Comparison of ENCODE assay signal across 19 mouse cellular contexts in the genomic region with DNA sequence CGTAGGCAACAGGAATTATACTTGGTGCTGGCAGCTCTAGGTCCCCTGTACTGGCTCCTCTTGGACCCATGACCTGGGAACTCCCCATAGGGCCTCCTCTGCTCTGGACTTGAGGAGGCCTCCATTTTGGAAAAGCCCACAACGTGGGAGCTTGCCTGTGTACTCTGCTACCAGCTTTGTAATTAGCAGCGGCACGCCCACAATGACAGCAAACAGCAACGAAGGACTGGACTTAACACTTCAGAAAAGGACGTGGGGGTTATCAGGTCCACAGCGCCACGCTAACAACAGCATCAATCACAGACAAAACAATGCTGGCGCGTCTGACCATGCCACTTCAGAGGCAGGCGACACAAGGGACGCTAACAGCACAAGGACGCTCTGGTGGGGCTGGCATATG. TPM values are rescaled to one million over a fixed set of nuclear protein-coding genes. Genes with fewer than 3 reads are reported as not detected.
DNase-seq lines count a peak whose midpoint lies in the region; ATAC-seq and TF ChIP-seq lines count a peak whose summit lies in the region.
"Had no signal": no experiment of that assay in that cellular context is flagged by ENCODE, and none has a peak within 500 bp of the region (broad histone marks: within the 10 kb centered on the region; RNA-seq: fewer than 3 reads in every experiment).

No protein-coding gene starts in this region.

- DNase-seq in forebrain, postnatal 0 days, result no peak
- no peak for DNase-seq in hindbrain, embryonic 14.5 days (ENCODE audit: low spot score)
- no peak for DNase-seq in hindbrain, embryonic 10.5 days (ENCODE audit: low spot score)
- peak; percentile 18 for DNase-seq in brain, embryonic 14.5 days (ENCODE audit: low read depth)
- DNase-seq in adrenal gland, adult 8-10 months, result no peak
- DNase-seq: kidney, adult 9 months; kidney, postnatal 14 days; liver, embryonic 13.5 days; lung, adult 2 months; lung, postnatal 14 days; right cerebral cortex, postnatal 14 days had no signal

- H3K4me3 ChIP-seq in forebrain, embryonic 12.5 days (replicated peaks), result no peak overlapping the region
- H3K4me3 ChIP-seq in forebrain, postnatal 0 days (ENCODE audit: low read depth, low read length), result no peak overlapping the region
- H3K4me3 ChIP-seq in hindbrain, embryonic 14.5 days (replicated peaks; ENCODE audit: low read length), result no peak overlapping the region
- no peak overlapping the region for H3K4me3 ChIP-seq in hindbrain, embryonic 10.5 days
- no peak overlapping the region for H3K4me3 ChIP-seq in forebrain, embryonic 15.5 days
- H3K4me3 ChIP-seq in liver, embryonic 12.5 days, result no peak overlapping the region
- H3K4me3 ChIP-seq: limb, embryonic 13.5 days; liver, embryonic 13.5 days had no signal

- peaks cover 58% of the 10 kb centered on the region for H3K36me3 ChIP-seq in forebrain, embryonic 12.5 days (replicated peaks)
- H3K36me3 ChIP-seq in forebrain, postnatal 0 days (ENCODE audit: insufficient read depth), result peaks cover 56% of the 10 kb centered on the region
- H3K36me3 ChIP-seq in hindbrain, embryonic 14.5 days (replicated peaks; ENCODE audit: control insufficient read depth, insufficient read depth), result peaks cover 64% of the 10 kb centered on the region
- peaks cover 63% of the 10 kb centered on the region for H3K36me3 ChIP-seq in hindbrain, embryonic 10.5 days
- peaks cover 57% of the 10 kb centered on the region for H3K36me3 ChIP-seq in forebrain, embryonic 15.5 days
- H3K36me3 ChIP-seq in liver, embryonic 12.5 days, result peaks cover 58% of the 10 kb centered on the region

- no peak overlapping the region for H3K9ac ChIP-seq in forebrain, embryonic 12.5 days
- no peak overlapping the region for H3K9ac ChIP-seq in forebrain, postnatal 0 days
- H3K9ac ChIP-seq in hindbrain, embryonic 14.5 days, result no peak overlapping the region
- no peak overlapping the region for H3K9ac ChIP-seq in forebrain, embryonic 15.5 days (replicated peaks)
- H3K9ac ChIP-seq in liver, embryonic 12.5 days, result no peak overlapping the region
- H3K9ac ChIP-seq: limb, embryonic 13.5 days; liver, embryonic 13.5 days had no signal

- TF ChIP-seq POLR2A in brain, embryonic 14.5 days (IDR thresholded peaks at IDR 0.05; ENCODE audit: borderline replicate concordance, extremely low read depth, insufficient read depth, insufficient read length, poor library complexity, severe bottlenecking), result no peak

- H3K4me2 ChIP-seq in forebrain, embryonic 12.5 days, result no peak overlapping the region
- no peak overlapping the region for H3K4me2 ChIP-seq in forebrain, postnatal 0 days (ENCODE audit: low read depth)
- no peak overlapping the region for H3K4me2 ChIP-seq in hindbrain, embryonic 14.5 days (replicated peaks)
- H3K4me2 ChIP-seq in forebrain, embryonic 15.5 days (replicated peaks), result no peak overlapping the region
- no peak overlapping the region for H3K4me2 ChIP-seq in liver, embryonic 12.5 days
- H3K4me2 ChIP-seq: limb, embryonic 13.5 days; liver, embryonic 13.5 days had no signal

- 86% methylated on average over 13 of the region's 13 CpGs for WGBS in forebrain, embryonic 12.5 days
- 79% methylated on average over 13 of the region's 13 CpGs for WGBS in forebrain, postnatal 0 days
- WGBS in hindbrain, embryonic 14.5 days, result 75% methylated on average over 13 of the region's 13 CpGs
- 91% methylated on average over 13 of the region's 13 CpGs for WGBS in hindbrain, embryonic 10.5 days
- 81% methylated on average over 13 of the region's 13 CpGs for WGBS in forebrain, embryonic 15.5 days
- 79% methylated on average over 13 of the region's 13 CpGs for WGBS in liver, embryonic 12.5 days (ENCODE audit: insufficient replicate concordance)

- H3K27ac ChIP-seq in forebrain, embryonic 12.5 days, result peak overlapping the region; percentile 15; the same call in 1 of the 2 replicates
- H3K27ac ChIP-seq in forebrain, postnatal 0 days (ENCODE audit: low read depth, low read length), result no peak overlapping the region
- H3K27ac ChIP-seq in hindbrain, embryonic 14.5 days, result peak overlapping the region; percentile 47; the same call in 1 of the 2 replicates
- no peak overlapping the region; the same call in 1 of the 2 replicates for H3K27ac ChIP-seq in hindbrain, embryonic 10.5 days
- 0 out of 2 replicates have a peak overlapping the region, but pooled peaks have one; percentile 8 for H3K27ac ChIP-seq in forebrain, embryonic 15.5 days (replicated peaks)
- no peak overlapping the region for H3K27ac ChIP-seq in liver, embryonic 12.5 days
- H3K27ac ChIP-seq: limb, embryonic 13.5 days; liver, embryonic 13.5 days had no signal

- no peak for ATAC-seq in forebrain, embryonic 12.5 days (ENCODE audit: low FRiP score)
- ATAC-seq in forebrain, postnatal 0 days, result no peak
- no peak for ATAC-seq in hindbrain, embryonic 14.5 days (ENCODE audit: low FRiP score)
- no peak for ATAC-seq in forebrain, embryonic 15.5 days (replicated peaks)
- ATAC-seq in liver, embryonic 12.5 days, result no peak
- ATAC-seq: CD4-positive, CD25-positive, alpha-beta regulatory T cell, adult 4 months; intestine, embryonic 16.5 days had no signal

- H3K9me3 ChIP-seq in forebrain, embryonic 12.5 days, result no peaks in the 10 kb centered on the region
- no peaks in the 10 kb centered on the region for H3K9me3 ChIP-seq in forebrain, postnatal 0 days (ENCODE audit: low read length)
- no peaks in the 10 kb centered on the region for H3K9me3 ChIP-seq in hindbrain, embryonic 14.5 days (ENCODE audit: control insufficient read depth, low read length)
- no peaks in the 10 kb centered on the region for H3K9me3 ChIP-seq in hindbrain, embryonic 10.5 days
- H3K9me3 ChIP-seq in forebrain, embryonic 15.5 days, result no peaks in the 10 kb centered on the region
- no peaks in the 10 kb centered on the region for H3K9me3 ChIP-seq in liver, embryonic 12.5 days (replicated peaks)
- H3K9me3 ChIP-seq: limb, embryonic 13.5 days; liver, embryonic 13.5 days had no signal

- H3K4me1 ChIP-seq in forebrain, embryonic 12.5 days, result no peaks in the 10 kb centered on the region
- no peaks in the 10 kb centered on the region for H3K4me1 ChIP-seq in forebrain, postnatal 0 days (ENCODE audit: insufficient read depth)
- 0 out of 2 replicates have a peak, but pooled peaks cover 8% of the 10 kb centered on the region for H3K4me1 ChIP-seq in hindbrain, embryonic 14.5 days (replicated peaks; ENCODE audit: control insufficient read depth, insufficient read depth, low read length)
- peaks cover 18% of the 10 kb centered on the region for H3K4me1 ChIP-seq in hindbrain, embryonic 10.5 days (replicated peaks)
- peaks cover 10% of the 10 kb centered on the region; the same call in 1 of the 2 replicates for H3K4me1 ChIP-seq in forebrain, embryonic 15.5 days
- peaks cover 38% of the 10 kb centered on the region for H3K4me1 ChIP-seq in liver, embryonic 12.5 days

- no peak for TF ChIP-seq CTCF in forebrain, postnatal 0 days (IDR thresholded peaks at IDR 0.05; ENCODE audit: low read depth)
- TF ChIP-seq CTCF in brain, embryonic 14.5 days (IDR thresholded peaks at IDR 0.05; ENCODE audit: borderline replicate concordance, extremely low read depth, insufficient read depth, insufficient read length), result no peak

- no peaks in the 10 kb centered on the region for H3K27me3 ChIP-seq in forebrain, embryonic 12.5 days
- H3K27me3 ChIP-seq in forebrain, postnatal 0 days (ENCODE audit: insufficient read depth, low read length), result no peaks in the 10 kb centered on the region
- no peaks in the 10 kb centered on the region for H3K27me3 ChIP-seq in hindbrain, embryonic 14.5 days (ENCODE audit: control insufficient read depth, insufficient read depth, low read length)
- H3K27me3 ChIP-seq in hindbrain, embryonic 10.5 days (ENCODE audit: insufficient read depth, poor library complexity, severe bottlenecking), result no peaks in the 10 kb centered on the region
- H3K27me3 ChIP-seq in forebrain, embryonic 15.5 days, result no peaks in the 10 kb centered on the region
- H3K27me3 ChIP-seq in liver, embryonic 12.5 days (replicated peaks), result peaks cover 23% of the 10 kb centered on the region
- H3K27me3 ChIP-seq: limb, embryonic 13.5 days had no signal

RNA-seq across cellular contexts. Expression of gene Stab1, which starts 2.5 kb away (rescaled TPM):
- 23.1 and 26.1 TPM in 2 replicates for polyA plus RNA-seq in forebrain, embryonic 12.5 days (2016; fragmentation: Nextera tagmentation; extraction: Ambion mirVana)
- total RNA-seq in forebrain, postnatal 0 days (2014; rRNA removed), result 21.9 and 23.3 TPM in 2 replicates
- 7.7 and 11.4 TPM in 2 replicates for polyA plus RNA-seq in forebrain, postnatal 0 days (2015; fragmentation: Nextera tagmentation; extraction: Ambion mirVana)
- polyA plus RNA-seq in hindbrain, embryonic 14.5 days (2014; fragmentation: Nextera tagmentation; extraction: Ambion mirVana), result 17.9 and 27.6 TPM in 2 replicates
- 23.0 and 25.7 TPM in 2 replicates for polyA plus RNA-seq in hindbrain, embryonic 10.5 days (2016; fragmentation: Nextera tagmentation; extraction: Ambion mirVana)
- 28.7 and 35.1 TPM in 2 replicates for polyA plus RNA-seq in brain, embryonic 14.5 days (2012; rRNA removed)
- polyA plus RNA-seq in forebrain, embryonic 15.5 days (2015; fragmentation: Nextera tagmentation; extraction: Ambion mirVana), result 12.9 and 19.0 TPM in 2 replicates
- 100 to 1,000 TPM in 2 of 4 experiments, 10 to 100 TPM in 2; 75.8 to 142 (median 116) TPM for total RNA-seq in adrenal gland, adult 8-10 months (2022)
- polyA plus RNA-seq in liver, embryonic 12.5 days (2016; fragmentation: Nextera tagmentation; extraction: Ambion mirVana), result 27.4 and 28.0 TPM in 2 replicates
- total RNA-seq: common myeloid progenitor, adult 5-6 weeks; hematopoietic stem cell, adult 5-6 weeks had no signal

RNA-seq across cellular contexts. Expression of gene Tnnc1, which starts 37.1 kb away (rescaled TPM):
- polyA plus RNA-seq in forebrain, embryonic 12.5 days (2016; fragmentation: Nextera tagmentation; extraction: Ambion mirVana), result 1.6 and 2.1 TPM in 2 replicates
- 1.2 and 2.4 TPM in 2 replicates for total RNA-seq in forebrain, postnatal 0 days (2014; rRNA removed)
- polyA plus RNA-seq in forebrain, postnatal 0 days (2015; fragmentation: Nextera tagmentation; extraction: Ambion mirVana), result 2.4 and 3.0 TPM in 2 replicates
- polyA plus RNA-seq in hindbrain, embryonic 14.5 days (2014; fragmentation: Nextera tagmentation; extraction: Ambion mirVana), result 2.4 and 3.2 TPM in 2 replicates
- polyA plus RNA-seq in hindbrain, embryonic 10.5 days (2016; fragmentation: Nextera tagmentation; extraction: Ambion mirVana), result 1.5 and 4.3 TPM in 2 replicates
- 4.6 and 6.3 TPM in 2 replicates for polyA plus RNA-seq in brain, embryonic 14.5 days (2012; rRNA removed)
- polyA plus RNA-seq in forebrain, embryonic 15.5 days (2015; fragmentation: Nextera tagmentation; extraction: Ambion mirVana), result 1.7 and 2.2 TPM in 2 replicates
- 1 to 10 TPM; 1.1 to 3.3 (median 1.9) TPM for total RNA-seq in adrenal gland, adult 8-10 months (2022)
- 10.8 and 11.5 TPM in 2 replicates for polyA plus RNA-seq in liver, embryonic 12.5 days (2016; fragmentation: Nextera tagmentation; extraction: Ambion mirVana)
- total RNA-seq: common myeloid progenitor, adult 5-6 weeks; hematopoietic stem cell, adult 5-6 weeks had no signal
- polyA plus RNA-seq: CD4-positive, CD25-positive, alpha-beta regulatory T cell, adult 4 months had no signal

RNA-seq across cellular contexts. Expression of gene Nt5dc2, which starts 40.1 kb away (rescaled TPM):
- 406 and 410 TPM in 2 replicates for polyA plus RNA-seq in forebrain, embryonic 12.5 days (2016; fragmentation: Nextera tagmentation; extraction: Ambion mirVana)
- 65.8 and 80.3 TPM in 2 replicates for total RNA-seq in forebrain, postnatal 0 days (2014; rRNA removed)
- polyA plus RNA-seq in forebrain, postnatal 0 days (2015; fragmentation: Nextera tagmentation; extraction: Ambion mirVana), result 104 and 107 TPM in 2 replicates
- 260 and 277 TPM in 2 replicates for polyA plus RNA-seq in hindbrain, embryonic 14.5 days (2014; fragmentation: Nextera tagmentation; extraction: Ambion mirVana)
- polyA plus RNA-seq in hindbrain, embryonic 10.5 days (2016; fragmentation: Nextera tagmentation; extraction: Ambion mirVana), result 610 and 619 TPM in 2 replicates
- polyA plus RNA-seq in brain, embryonic 14.5 days (2012; rRNA removed), result 369 and 407 TPM in 2 replicates
- polyA plus RNA-seq in forebrain, embryonic 15.5 days (2015; fragmentation: Nextera tagmentation; extraction: Ambion mirVana), result 223 and 240 TPM in 2 replicates
- 10 to 100 TPM; 25.6 to 41.4 (median 36.6) TPM for total RNA-seq in adrenal gland, adult 8-10 months (2022)
- 298 and 306 TPM in 2 replicates for polyA plus RNA-seq in liver, embryonic 12.5 days (2016; fragmentation: Nextera tagmentation; extraction: Ambion mirVana)
- polyA plus RNA-seq: CD4-positive, CD25-positive, alpha-beta regulatory T cell, adult 4 months had no signal

RNA-seq across cellular contexts. Expression of gene Smim4, which starts 42.2 kb away (rescaled TPM):
- 54.6 and 67.9 TPM in 2 replicates for polyA plus RNA-seq in forebrain, embryonic 12.5 days (2016; fragmentation: Nextera tagmentation; extraction: Ambion mirVana)
- total RNA-seq in forebrain, postnatal 0 days (2014; rRNA removed), result 9.9 and 16.6 TPM in 2 replicates
- 49.1 and 82.7 TPM in 2 replicates for polyA plus RNA-seq in forebrain, postnatal 0 days (2015; fragmentation: Nextera tagmentation; extraction: Ambion mirVana)
- 55.5 and 77.7 TPM in 2 replicates for polyA plus RNA-seq in hindbrain, embryonic 14.5 days (2014; fragmentation: Nextera tagmentation; extraction: Ambion mirVana)
- polyA plus RNA-seq in hindbrain, embryonic 10.5 days (2016; fragmentation: Nextera tagmentation; extraction: Ambion mirVana), result 67.8 and 74.2 TPM in 2 replicates
- 31.2 and 46.2 TPM in 2 replicates for polyA plus RNA-seq in brain, embryonic 14.5 days (2012; rRNA removed)
- polyA plus RNA-seq in forebrain, embryonic 15.5 days (2015; fragmentation: Nextera tagmentation; extraction: Ambion mirVana), result 66.1 and 74.5 TPM in 2 replicates
- total RNA-seq in adrenal gland, adult 8-10 months (2022), result 100 to 1,000 TPM in 1 of 4 experiments, 10 to 100 TPM in 3; 67.6 to 109 (median 75.0) TPM
- 95.4 and 103 TPM in 2 replicates for polyA plus RNA-seq in liver, embryonic 12.5 days (2016; fragmentation: Nextera tagmentation; extraction: Ambion mirVana)

RNA-seq across cellular contexts. Expression of gene Nisch, which starts 45.8 kb away (rescaled TPM):
- polyA plus RNA-seq in forebrain, embryonic 12.5 days (2016; fragmentation: Nextera tagmentation; extraction: Ambion mirVana), result 439 and 446 TPM in 2 replicates
- total RNA-seq in forebrain, postnatal 0 days (2014; rRNA removed), result 211 and 300 TPM in 2 replicates
- polyA plus RNA-seq in forebrain, postnatal 0 days (2015; fragmentation: Nextera tagmentation; extraction: Ambion mirVana), result 148 and 199 TPM in 2 replicates
- polyA plus RNA-seq in hindbrain, embryonic 14.5 days (2014; fragmentation: Nextera tagmentation; extraction: Ambion mirVana), result 304 and 309 TPM in 2 replicates
- polyA plus RNA-seq in hindbrain, embryonic 10.5 days (2016; fragmentation: Nextera tagmentation; extraction: Ambion mirVana), result 432 and 459 TPM in 2 replicates
- 362 and 506 TPM in 2 replicates for polyA plus RNA-seq in brain, embryonic 14.5 days (2012; rRNA removed)
- polyA plus RNA-seq in forebrain, embryonic 15.5 days (2015; fragmentation: Nextera tagmentation; extraction: Ambion mirVana), result 339 and 356 TPM in 2 replicates
- total RNA-seq in adrenal gland, adult 8-10 months (2022), result 100 to 1,000 TPM; 331 to 526 (median 414) TPM
- polyA plus RNA-seq in liver, embryonic 12.5 days (2016; fragmentation: Nextera tagmentation; extraction: Ambion mirVana), result 145 and 151 TPM in 2 replicates

Comparison
In these comparisons a context has a peak if more than half of its experiments do, and no peak if none do; other contexts are left out.
1. H3K27ac ChIP-seq: peak in forebrain, embryonic 12.5 days (single experiment), hindbrain, embryonic 14.5 days (single experiment) and forebrain, embryonic 15.5 days (single experiment); none in forebrain, postnatal 0 days (single experiment), hindbrain, embryonic 10.5 days (single experiment) and liver, embryonic 12.5 days (single experiment).